Mouse (Mus musculus): Measurements from ENCODE around the gene Uqcc2.

Uqcc2 gene

GRCm38 (mm10) chr17:27074236-27074635 is 59.5 kb downstream of the Uqcc2 start:
- peak in 1 of 2 experiments; percentile 30 for DNase-seq

GRCm38 (mm10) chr17:27073778-27074177 is 59.9 kb downstream of the Uqcc2 start:
- DNase-seq: no peak

- DNase-seq: no peak
Measured at GRCm38 (mm10) chr17:27073126-27073525, 60.6 kb downstream of the Uqcc2 start.

Data from spleen, adult 18-20 months (tissue).